Mouse (Mus musculus): ENCODE data around the gene Pcsk1n. TPM values are rescaled to one million over a fixed set of nuclear protein-coding genes. Genes with fewer than 3 reads are reported as not detected.
"Not testable (repeated sequence)": the region's sequence is repeated elsewhere in the genome, so short reads cannot be mapped to it uniquely, and the experiment has no call there.

The Pcsk1n gene
- 57.6 and 59.9 TPM in 2 replicates for polyA plus RNA-seq (2016; fragmentation: Nextera tagmentation; extraction: Ambion mirVana)

DNA sequence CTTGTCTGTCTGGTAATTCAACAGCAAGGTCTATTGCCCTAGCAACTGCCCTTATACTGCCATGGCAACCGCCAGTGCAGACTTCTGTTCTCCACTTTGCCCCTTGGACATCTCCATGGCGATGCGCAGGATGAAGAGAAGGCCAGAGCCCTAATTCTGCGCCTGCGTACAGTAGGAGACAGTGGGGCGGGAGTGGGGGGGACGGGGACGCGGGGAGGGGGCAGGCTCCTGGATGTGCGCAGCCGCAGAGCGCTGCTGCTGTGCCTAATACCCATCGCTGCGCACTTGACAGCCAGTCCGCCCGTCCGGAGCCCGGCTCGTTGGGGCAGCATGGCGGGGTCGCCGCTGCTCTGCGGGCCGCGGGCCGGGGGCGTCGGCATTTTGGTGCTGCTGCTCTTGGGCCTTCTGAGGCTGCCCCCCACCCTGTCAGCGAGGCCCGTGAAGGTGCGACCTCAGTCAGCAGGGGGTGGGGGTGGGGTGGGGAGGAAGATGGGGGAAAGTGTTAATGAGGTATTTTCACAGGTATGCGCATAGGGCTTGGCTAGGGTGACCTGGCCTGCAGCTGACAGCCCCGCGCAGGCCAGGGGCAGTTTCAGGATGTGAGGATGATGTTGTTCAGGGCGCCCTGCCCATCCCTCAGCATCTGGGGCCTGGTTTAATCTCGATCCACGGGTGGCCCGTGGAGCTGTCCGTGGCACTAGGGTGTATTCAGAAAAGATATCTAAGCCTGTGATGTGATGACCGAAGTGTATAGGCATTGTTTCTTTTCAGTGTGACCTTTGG is at the start of gene Pcsk1n:
Gene Pcsk1n (plus strand): TSS at position 222 of the 783 bp plus-strand sequence.
- peak within 1 kb of the TSS; percentile 56 for H3K4me2 ChIP-seq
- ATAC-seq (ENCODE audit: low FRiP score) = peak; percentile 89
- 20% methylated on average over 36 of the region's 40 CpGs for WGBS
- peaks cover 33% of the 10 kb centered on the region for H3K27me3 ChIP-seq
- no peaks in the 10 kb centered on the region for H3K9me3 ChIP-seq
- peaks cover 7% of the 10 kb centered on the region; the same call in 1 of the 2 replicates for H3K4me1 ChIP-seq
- peak within 1 kb of the TSS; percentile 50 for H3K9ac ChIP-seq
- no peaks in the 10 kb centered on the region for H3K36me3 ChIP-seq (replicated peaks)
- peak within 1 kb of the TSS; percentile 75 for H3K27ac ChIP-seq
- peak within 1 kb of the TSS; percentile 44 for H3K4me3 ChIP-seq (replicated peaks)

- ATAC-seq (ENCODE audit: low FRiP score) = no peak
- H3K4me3 ChIP-seq (replicated peaks) = no peak overlapping the region
- no peaks in the 10 kb centered on the region for H3K27me3 ChIP-seq
- H3K4me1 ChIP-seq = peaks cover 5% of the 10 kb centered on the region; the same call in 1 of the 2 replicates
- H3K9me3 ChIP-seq = no peaks in the 10 kb centered on the region
- H3K4me2 ChIP-seq = no peak overlapping the region
- peaks cover 17% of the 10 kb centered on the region for H3K36me3 ChIP-seq (replicated peaks)
- no peak overlapping the region for H3K27ac ChIP-seq
- no peak overlapping the region for H3K9ac ChIP-seq
- WGBS = 25% methylated on average over 3 of the region's 3 CpGs
Observed at GRCm38 (mm10) chrX:7869826-7870225, 49.8 kb upstream of the Pcsk1n start.

- Histone ChIP-seq H3K27ac (no peak within 1 kb of the TSS), H3K36me3 (replicated peaks) (peaks cover 8% of the 10 kb centered on the region), H3K9ac (peak within 1 kb of the TSS; percentile 56), H3K4me1 (peaks cover 10% of the 10 kb centered on the region), H3K4me3 (replicated peaks) (peak within 1 kb of the TSS; percentile 47), H3K4me2 (peak within 1 kb of the TSS; percentile 88), H3K27me3 (no peaks in the 10 kb centered on the region), H3K9me3 (no peaks in the 10 kb centered on the region)
- WGBS = 23% methylated on average over 37 of the region's 38 CpGs
- peak; percentile 91 for ATAC-seq (ENCODE audit: low FRiP score)
Observed at GRCm38 (mm10) chrX:7878007-7878419, 41.6 kb upstream of the Pcsk1n start, which contains the start of gene Pim2. Pim2 (plus strand) TSS chrX:7878262.

GRCm38 (mm10) chrX:7878495-7878894 is 41.1 kb upstream of the Pcsk1n start:
- no peak overlapping the region for H3K27ac ChIP-seq

DNA sequence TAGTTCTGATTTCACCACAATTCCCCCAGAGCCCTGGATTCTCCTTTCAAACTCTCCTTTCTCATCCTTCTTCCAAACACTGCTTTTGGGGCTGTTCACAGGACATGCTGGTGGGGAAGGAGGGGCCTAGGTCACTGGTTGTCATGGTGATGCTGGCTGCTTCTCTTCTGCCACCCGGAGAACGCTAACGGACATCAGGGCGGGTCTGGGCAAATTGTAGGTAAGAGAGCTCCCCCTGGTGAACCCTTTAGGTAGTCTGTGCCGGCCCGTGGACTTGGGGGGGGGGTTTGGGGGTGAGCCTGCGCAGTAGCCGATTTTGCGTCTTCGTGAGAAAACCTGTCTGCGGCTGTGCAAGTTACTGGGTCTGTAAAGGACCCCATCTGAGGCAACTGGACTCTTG is 39.8 kb upstream of the Pcsk1n start:
- WGBS = 17% methylated on average over 10 of the region's 11 CpGs
- Histone ChIP-seq H3K4me2 (peak overlapping the region; percentile 88), H3K27me3 (no peaks in the 10 kb centered on the region), H3K27ac (no peak overlapping the region), H3K4me1 (peaks cover 12% of the 10 kb centered on the region), H3K4me3 (replicated peaks) (0 out of 2 replicates have a peak overlapping the region, but pooled peaks have one; percentile 8), H3K9ac (no peak overlapping the region; the same call in 1 of the 2 replicates), H3K36me3 (replicated peaks) (no peaks in the 10 kb centered on the region), H3K9me3 (no peaks in the 10 kb centered on the region)
- peak; percentile 59 for ATAC-seq (ENCODE audit: low FRiP score)

More at GRCm38 (mm10) chrX:7878495-7878894, 41.1 kb upstream of the Pcsk1n start:
- H3K27me3 ChIP-seq = no peaks in the 10 kb centered on the region
- WGBS = 19% methylated on average over 21 of the region's 21 CpGs
- H3K4me2 ChIP-seq = peak overlapping the region; percentile 88
- peaks cover 7% of the 10 kb centered on the region for H3K36me3 ChIP-seq (replicated peaks)
- H3K4me3 ChIP-seq (replicated peaks) = peak overlapping the region; percentile 47
- peaks cover 10% of the 10 kb centered on the region for H3K4me1 ChIP-seq
- no peak; the same call in 1 of the 2 replicates for ATAC-seq (ENCODE audit: low FRiP score)
- no peaks in the 10 kb centered on the region for H3K9me3 ChIP-seq
- peak overlapping the region; percentile 56 for H3K9ac ChIP-seq

DNA sequence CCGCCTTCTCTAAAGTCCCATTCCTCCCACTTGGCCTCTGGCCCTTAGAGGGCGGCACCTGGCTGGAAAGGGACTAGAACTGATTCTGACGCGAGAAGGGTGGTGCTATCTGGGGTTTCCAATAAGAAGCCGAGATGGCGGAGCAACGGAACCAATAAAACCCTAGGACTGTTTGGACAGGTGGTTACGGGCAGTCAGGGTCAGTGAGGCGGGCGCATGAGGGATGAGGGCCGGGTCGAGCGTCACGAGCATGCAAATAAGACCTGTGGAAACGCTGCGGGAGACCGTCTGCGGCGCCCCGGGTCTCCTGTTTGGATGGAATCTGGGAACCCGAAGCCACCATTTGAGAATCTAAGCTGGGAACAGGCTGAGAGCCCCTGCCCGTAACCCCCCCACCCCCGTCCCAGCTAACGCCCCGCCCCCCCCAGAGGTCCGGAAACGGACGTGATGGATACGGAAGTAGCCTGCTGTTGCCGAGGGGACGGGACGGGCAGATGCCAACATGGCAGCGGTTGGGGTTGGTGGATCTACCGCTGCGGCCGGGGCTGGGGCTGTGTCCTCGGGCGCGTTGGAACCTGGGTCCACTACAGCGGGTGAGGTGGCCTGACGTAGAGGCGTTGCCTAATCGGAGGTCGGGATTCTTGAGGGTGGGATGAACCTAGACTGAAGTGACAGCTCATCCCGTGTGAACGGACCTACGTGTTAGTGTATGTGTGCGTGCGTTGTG is 35.6 kb upstream of the Pcsk1n start, which contains the start of gene Slc35a2:
Gene Slc35a2 (plus strand): TSS at position 188 of the 727 bp plus-strand sequence.
- Histone ChIP-seq H3K27ac (peak within 1 kb of the TSS; percentile 83), H3K4me2 (peak within 1 kb of the TSS; percentile 59), H3K9me3 (no peaks in the 10 kb centered on the region), H3K9ac (peak within 1 kb of the TSS; percentile 44), H3K4me1 (peaks cover 14% of the 10 kb centered on the region), H3K4me3 (replicated peaks) (peak within 1 kb of the TSS; percentile 57), H3K36me3 (replicated peaks) (0 out of 2 replicates have a peak, but pooled peaks cover 5% of the 10 kb centered on the region), H3K27me3 (no peaks in the 10 kb centered on the region)
- ATAC-seq (ENCODE audit: low FRiP score) = peak; percentile 87
- 16% methylated on average over 49 of the region's 49 CpGs for WGBS

- Histone ChIP-seq H3K9ac (peak overlapping the region; percentile 56), H3K36me3 (replicated peaks) (peaks cover 23% of the 10 kb centered on the region), H3K4me1 (peaks cover 10% of the 10 kb centered on the region), H3K27me3 (no peaks in the 10 kb centered on the region), H3K9me3 (no peaks in the 10 kb centered on the region), H3K27ac (no peak overlapping the region), H3K4me3 (replicated peaks) (peak overlapping the region; percentile 57), H3K4me2 (peak overlapping the region; percentile 58)
- WGBS = 26% methylated on average over 13 of the region's 13 CpGs
- no peak for ATAC-seq (ENCODE audit: low FRiP score)
Observed at GRCm38 (mm10) chrX:7898211-7898610, 21.4 kb upstream of the Pcsk1n start.

- Histone ChIP-seq H3K36me3 (replicated peaks) (peaks cover 21% of the 10 kb centered on the region), H3K4me1 (peaks cover 10% of the 10 kb centered on the region), H3K4me2 (peak within 1 kb of the TSS; percentile 58), H3K9ac (peak within 1 kb of the TSS; percentile 56), H3K27ac (peak within 1 kb of the TSS; percentile 86), H3K9me3 (no peaks in the 10 kb centered on the region), H3K4me3 (replicated peaks) (peak within 1 kb of the TSS; percentile 57), H3K27me3 (no peaks in the 10 kb centered on the region)
- WGBS = 16% methylated on average over 62 of the region's 62 CpGs
- ATAC-seq (ENCODE audit: low FRiP score) = peak; percentile 99
Observed at GRCm38 (mm10) chrX:7898880-7899874, 20.4 kb upstream of the Pcsk1n start, which contains the start of the genes Pqbp1 and Timm17b. Pqbp1 (minus strand) TSS chrX:7899269. Timm17b (plus strand) TSS chrX:7899357.

DNA sequence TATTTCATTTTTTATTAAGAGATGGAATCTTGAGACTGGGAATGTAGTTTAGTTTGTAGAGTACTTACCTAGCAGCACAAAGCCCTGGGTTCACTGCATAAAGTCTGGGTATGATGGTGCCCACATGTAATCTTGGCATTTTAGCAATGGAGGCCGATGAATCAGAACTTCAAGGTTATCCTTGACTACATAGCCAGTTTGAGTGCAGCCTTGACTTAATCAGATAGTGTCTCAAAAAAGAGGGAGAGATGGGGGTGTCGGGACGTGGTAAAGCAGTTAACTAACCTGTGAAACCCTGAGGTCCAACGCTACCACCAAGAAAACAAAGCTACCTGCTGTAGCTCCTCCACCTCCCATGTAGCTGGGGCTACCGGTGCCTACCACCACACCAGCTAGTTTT is 15.2 kb upstream of the Pcsk1n start:
- no peak overlapping the region for H3K9ac ChIP-seq
- 94% methylated on average over 5 of the region's 5 CpGs for WGBS
- H3K36me3 ChIP-seq (replicated peaks) = peaks cover 15% of the 10 kb centered on the region
- no peak overlapping the region for H3K4me3 ChIP-seq (replicated peaks)
- H3K4me1 ChIP-seq = peaks cover 4% of the 10 kb centered on the region
- H3K9me3 ChIP-seq = no peaks in the 10 kb centered on the region
- H3K27ac ChIP-seq = no peak overlapping the region
- no peaks in the 10 kb centered on the region for H3K27me3 ChIP-seq
- ATAC-seq (ENCODE audit: low FRiP score) = no peak
- no peak overlapping the region for H3K4me2 ChIP-seq

- no peak within 1 kb of the TSS for H3K9ac ChIP-seq
- 87% methylated on average over 5 of the region's 5 CpGs for WGBS
- H3K4me3 ChIP-seq (replicated peaks) = no peak within 1 kb of the TSS
- H3K4me1 ChIP-seq = peaks cover 4% of the 10 kb centered on the region; the same call in 1 of the 2 replicates
- H3K36me3 ChIP-seq (replicated peaks) = peaks cover 14% of the 10 kb centered on the region
- H3K4me2 ChIP-seq = no peak within 1 kb of the TSS
- no peak within 1 kb of the TSS for H3K27ac ChIP-seq
- H3K27me3 ChIP-seq = no peaks in the 10 kb centered on the region
- no peaks in the 10 kb centered on the region for H3K9me3 ChIP-seq
- ATAC-seq (ENCODE audit: low FRiP score) = no peak
Observed at GRCm38 (mm10) chrX:7907735-7908134, 11.9 kb upstream of the Pcsk1n start, which contains the start of gene Gm10491. Gm10491 (minus strand) TSS chrX:7907835.

DNA sequence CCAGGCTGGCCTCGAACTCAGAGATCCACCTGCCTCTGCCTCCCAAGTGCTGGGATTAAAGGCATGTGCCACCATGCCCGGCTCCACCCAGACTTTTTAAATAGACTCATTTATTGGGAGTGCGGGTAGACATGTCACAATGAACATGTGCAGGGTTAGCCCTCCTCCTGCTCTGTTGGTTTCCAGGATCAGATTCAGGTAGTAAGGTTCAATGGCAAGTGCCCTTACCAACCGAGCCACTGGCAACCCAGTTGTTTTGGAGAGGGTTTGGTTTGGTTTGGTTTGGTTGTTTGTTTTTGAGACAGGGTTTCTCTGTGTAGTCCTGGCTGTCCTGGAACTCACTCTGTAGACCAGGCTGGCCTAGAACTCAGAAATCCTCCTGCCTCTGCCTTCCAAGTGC is 10.4 kb upstream of the Pcsk1n start, which contains the start of gene Gm10490:
Gene Gm10490 (plus strand): TSS at position 301 of the 400 bp plus-strand sequence.
- H3K27ac ChIP-seq; H3K4me1 ChIP-seq; H3K4me3 ChIP-seq (replicated peaks); H3K9me3 ChIP-seq; H3K9ac ChIP-seq; H3K4me2 ChIP-seq; H3K27me3 ChIP-seq; ATAC-seq (ENCODE audit: low FRiP score): not testable (repeated sequence)
- H3K36me3 ChIP-seq (replicated peaks) = peaks cover 10% of the 10 kb centered on the region
- WGBS = 94% methylated on average over 4 of the region's 4 CpGs
